Mouse (Mus musculus): ENCODE data around the gene Exoc6b.
"Not testable (repeated sequence)": the region's sequence is repeated elsewhere in the genome, so short reads cannot be mapped to it uniquely, and the experiment has no call there.

Gene Exoc6b

DNA sequence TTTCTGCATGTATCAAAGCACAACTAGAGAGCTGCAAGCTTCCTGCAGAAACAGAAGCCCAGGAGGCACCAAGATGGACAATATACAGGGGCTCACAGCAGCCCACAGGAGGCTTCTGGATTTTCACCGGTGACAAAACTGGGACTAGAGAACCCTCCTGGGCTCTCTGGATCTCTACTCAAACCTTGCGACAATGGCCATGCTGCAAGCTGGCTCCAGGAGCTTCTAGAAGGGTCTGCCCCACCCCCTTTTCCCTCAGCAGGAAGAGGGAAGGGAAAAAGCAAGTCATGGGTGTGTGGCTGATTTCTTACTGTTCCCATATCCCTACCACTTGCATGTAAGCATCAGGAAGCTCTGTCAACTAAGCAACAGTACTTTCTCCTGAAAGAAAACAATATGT, 437.7 kb downstream of the Exoc6b start:
- DNase-seq (ENCODE audit: low read depth): no peak

- no peak for DNase-seq (ENCODE audit: low read depth)
Measured at GRCm38 (mm10) chr6:84630276-84630675, 439.0 kb downstream of the Exoc6b start.

DNA sequence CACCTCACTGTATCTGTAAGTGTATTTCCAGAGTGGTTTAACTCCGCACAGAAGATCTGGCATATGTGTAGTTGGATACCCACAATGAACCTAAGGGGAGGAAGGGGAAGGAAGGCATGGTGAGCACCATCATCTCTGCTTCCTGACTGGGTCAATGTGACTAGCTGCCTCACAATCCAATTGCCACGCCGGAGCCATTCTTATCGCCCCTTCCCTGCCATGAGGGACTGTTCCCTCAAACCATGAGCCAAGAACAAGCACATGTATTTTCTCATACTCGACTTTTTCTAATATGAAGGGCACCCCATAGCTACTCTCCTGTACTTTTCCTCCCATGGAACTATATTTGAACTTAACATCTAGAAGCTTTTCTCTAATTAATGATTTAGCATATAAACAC, 440.5 kb downstream of the Exoc6b start:
- DNase-seq (ENCODE audit: low read depth): no peak

DNA sequence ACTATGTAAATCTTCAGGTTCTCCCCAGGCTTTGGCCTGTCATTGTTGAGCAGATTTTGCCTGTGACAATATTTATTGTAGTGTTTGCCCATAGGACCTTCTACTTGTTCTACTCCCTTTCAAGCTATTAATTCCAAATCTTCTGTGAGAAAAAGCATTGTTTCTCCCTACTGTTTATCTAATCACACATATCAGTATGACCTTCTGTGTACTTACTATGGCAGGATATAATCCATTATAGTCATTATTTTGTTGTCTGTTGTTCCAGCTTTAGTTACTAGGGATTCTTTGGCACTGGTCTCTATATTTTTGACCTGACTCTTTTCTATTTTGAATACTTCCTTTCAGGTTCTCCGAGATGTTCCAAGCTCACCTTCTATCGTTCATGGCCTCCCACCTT, 442.9 kb downstream of the Exoc6b start:
- no peak for DNase-seq (ENCODE audit: low read depth)

GRCm38 (mm10) chr6:84619166-84619565, 450.1 kb downstream of the Exoc6b start:
- no peak for DNase-seq (ENCODE audit: low read depth)

GRCm38 (mm10) chr6:84617051-84617450, 452.3 kb downstream of the Exoc6b start:
- no peak for DNase-seq (ENCODE audit: low read depth)

GRCm38 (mm10) chr6:84616586-84616985, 452.7 kb downstream of the Exoc6b start:
- DNase-seq (ENCODE audit: low read depth): no peak

DNA sequence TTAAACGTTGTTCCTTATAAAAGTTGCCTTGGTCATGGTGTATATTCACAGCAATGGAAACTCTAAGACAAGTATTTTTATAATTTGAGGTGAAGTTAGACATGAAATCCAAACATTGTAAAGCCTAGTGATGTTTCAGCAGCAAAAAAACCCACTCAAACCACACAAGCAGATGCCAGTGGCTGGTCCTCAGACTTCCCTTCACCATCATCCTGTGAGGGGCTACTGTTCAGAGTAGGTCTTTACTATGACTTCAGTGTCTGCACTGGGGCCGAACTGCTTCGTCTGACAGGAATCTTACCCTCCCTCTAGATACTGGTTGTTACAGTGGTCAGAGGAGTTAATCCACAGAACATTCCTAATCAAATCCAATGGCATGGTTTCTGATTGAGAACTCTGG, 455.8 kb downstream of the Exoc6b start:
- no peak for DNase-seq (ENCODE audit: low read depth)

DNA sequence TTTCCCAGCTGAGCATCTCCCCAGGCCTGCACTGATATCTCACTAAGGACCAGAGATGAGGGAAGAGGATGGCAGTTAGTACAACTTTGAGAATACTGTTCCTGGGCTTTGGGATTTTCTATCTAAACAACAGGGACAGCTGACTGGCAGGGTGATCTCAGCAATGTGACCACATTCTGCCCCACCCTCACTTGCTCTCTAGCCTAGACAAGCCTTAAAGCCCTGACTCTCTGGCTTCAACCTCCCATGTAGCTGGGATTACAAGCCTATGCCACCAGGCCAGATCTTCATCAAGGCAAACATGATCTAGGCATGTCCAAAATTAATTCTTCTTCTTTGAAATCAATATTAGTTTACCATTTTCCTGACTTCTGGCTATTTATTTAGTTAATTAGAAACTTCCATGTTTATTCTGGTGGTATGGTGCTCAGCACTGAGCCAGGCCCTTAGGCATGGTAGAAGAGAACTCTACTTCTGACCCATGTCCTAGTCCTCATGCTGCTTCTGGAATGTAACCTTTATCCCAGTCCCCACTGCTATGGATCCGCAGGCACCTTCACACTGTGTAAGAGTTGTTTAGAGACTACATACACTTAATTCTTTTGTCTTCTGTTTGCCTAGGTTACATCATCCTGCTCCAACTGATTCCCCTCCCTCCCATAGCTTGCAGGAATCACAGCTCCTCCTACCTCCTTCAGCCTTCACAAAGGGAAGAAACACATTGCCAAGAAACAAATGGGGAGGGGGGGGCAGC, 468.0 kb downstream of the Exoc6b start:
- no peak for DNase-seq (ENCODE audit: low read depth)

GRCm38 (mm10) chr6:84599296-84599695, 470.0 kb downstream of the Exoc6b start:
- DNase-seq (ENCODE audit: low read depth): not testable (repeated sequence)

GRCm38 (mm10) chr6:84598725-84599124, 470.6 kb downstream of the Exoc6b start:
- no peak for DNase-seq (ENCODE audit: low read depth)

- DNase-seq (ENCODE audit: low read depth): no peak
Measured at GRCm38 (mm10) chr6:84594626-84595025, 474.7 kb downstream of the Exoc6b start.

DNA sequence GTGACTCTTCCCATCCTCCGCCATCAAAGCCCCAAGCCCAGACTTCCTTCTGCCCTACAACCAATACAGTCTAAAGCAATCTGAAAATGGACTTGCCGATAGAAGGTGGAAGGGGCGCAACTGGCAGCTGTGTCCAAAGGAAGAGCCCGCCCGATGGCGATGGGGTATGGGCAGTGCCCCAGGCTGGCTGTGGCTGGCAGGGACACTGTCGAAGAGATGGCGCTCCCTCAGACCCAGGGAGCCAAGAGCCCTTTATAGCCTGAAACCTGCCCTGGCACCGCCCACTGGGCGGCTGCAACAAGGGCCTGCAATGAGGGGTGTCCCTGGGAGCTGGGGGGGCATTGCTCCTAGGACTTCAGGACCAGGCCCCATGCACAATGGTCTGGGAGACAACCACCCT, 475.6 kb downstream of the Exoc6b start, which contains the start of gene Cyp26b1:
Cyp26b1 (minus strand) TSS at position 216 of the 400 bp plus-strand sequence.
- DNase-seq (ENCODE audit: low read depth): no peak

- DNase-seq (ENCODE audit: low read depth): no peak
Measured at GRCm38 (mm10) chr6:84590961-84591745, 478.2 kb downstream of the Exoc6b start.

- peak; percentile 57 for DNase-seq (ENCODE audit: low read depth)
Measured at GRCm38 (mm10) chr6:84589742-84590686, 479.3 kb downstream of the Exoc6b start.

DNA sequence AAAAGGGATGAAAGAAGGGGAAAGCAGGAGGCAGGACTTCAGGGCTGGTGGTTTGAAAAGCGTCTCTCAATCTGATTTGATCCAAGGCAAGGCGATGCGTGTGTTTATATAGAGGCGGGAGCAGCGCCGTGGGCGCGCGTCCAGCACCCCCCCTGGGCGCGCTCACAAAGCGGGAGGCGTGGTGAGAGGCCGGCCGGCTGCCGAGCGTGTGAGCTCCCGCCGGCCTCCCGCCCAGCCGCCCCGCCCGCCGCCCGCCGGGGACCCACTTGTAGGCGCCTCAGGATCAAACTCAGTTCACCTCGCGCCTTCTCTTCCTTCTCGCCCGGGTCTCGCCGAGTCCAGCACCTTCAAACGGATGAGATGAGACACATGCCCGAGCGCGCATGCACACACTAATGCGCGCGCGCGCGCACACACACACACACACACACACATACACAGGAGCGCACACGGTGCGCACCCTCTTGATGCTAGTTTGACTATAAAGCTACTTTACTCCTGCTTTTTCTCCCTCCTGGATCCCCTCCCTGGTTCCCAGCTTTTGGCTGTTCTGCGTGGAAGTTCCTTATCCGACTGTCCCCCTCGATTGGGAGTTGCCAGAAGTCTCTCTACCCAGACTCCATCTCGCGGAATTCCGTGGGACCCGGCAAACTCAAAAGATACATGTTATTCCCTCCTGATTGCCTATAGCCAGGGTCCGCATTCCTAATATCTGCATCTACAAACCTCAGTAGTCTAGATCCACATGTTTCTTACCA, 480.2 kb downstream of the Exoc6b start:
- DNase-seq (ENCODE audit: low read depth): no peak

- no peak for DNase-seq (ENCODE audit: low read depth)
Measured at GRCm38 (mm10) chr6:84588221-84588894, 481.0 kb downstream of the Exoc6b start.

- no peak for DNase-seq (ENCODE audit: low read depth)
Measured at GRCm38 (mm10) chr6:84587471-84588101, 481.7 kb downstream of the Exoc6b start.

- no peak for DNase-seq (ENCODE audit: low read depth)
Measured at GRCm38 (mm10) chr6:84586551-84587200, 482.6 kb downstream of the Exoc6b start.

Measured in fibroblast of lung, adult 2 months (primary cell).